Mouse (Mus musculus) forebrain, postnatal 0 days (tissue): Measurements from ENCODE around the gene Timeless. TPM values are rescaled to one million over a fixed set of nuclear protein-coding genes. Genes with fewer than 3 reads are reported as not detected.
"Not testable (repeated sequence)": the region's sequence is repeated elsewhere in the genome, so short reads cannot be mapped to it uniquely, and the experiment has no call there.

Experiments used
- ATAC-seq: fragments of 200-750 bp; cut with Nextera tagmentation; 2 replicates; pipeline ENCODE4 v1.8.0; 2017; ENCODE audit warnings: mild to moderate bottlenecking, moderate library complexity
- DNase-seq: peaks from one replicate; pipeline ENCODE4 v3.0.0-alpha.2; 2015
- H3K27ac ChIP-seq: fragments of 300-500 bp; sonication (generic); 2 replicates; pipeline ENCODE4 v1.5.1; 2014; ENCODE audit warnings: low read depth, mild to moderate bottlenecking, antibody characterized with exemption, low read length, moderate library complexity, mixed read lengths
- H3K27me3 ChIP-seq: fragments of 300-500 bp; sonication (generic); 2 replicates; pipeline ENCODE4 v1.6.1; 2014; ENCODE audit warnings: mild to moderate bottlenecking, low read length, mixed read lengths; ENCODE audit not compliant: insufficient read depth
- H3K36me3 ChIP-seq: fragments of 300-500 bp; sonication (generic); 2 replicates; pipeline ENCODE4 v1.6.1; 2014; ENCODE audit warnings: mild to moderate bottlenecking, moderate library complexity; ENCODE audit not compliant: insufficient read depth
- H3K4me1 ChIP-seq: fragments of 300-500 bp; sonication (generic); 2 replicates; pipeline ENCODE4 v1.6.1; 2014; ENCODE audit warnings: antibody characterized with exemption; ENCODE audit not compliant: insufficient read depth
- H3K4me2 ChIP-seq: fragments of 300-500 bp; sonication (generic); 2 replicates; pipeline ENCODE4 v1.6.1; 2014; ENCODE audit warnings: low read depth, mild to moderate bottlenecking, moderate library complexity
- H3K4me3 ChIP-seq: fragments of 300-500 bp; sonication (generic); 2 replicates; pipeline ENCODE4 v1.5.1; 2014; ENCODE audit warnings: low read depth, low read length, mixed read lengths
- H3K9ac ChIP-seq: fragments of 300-500 bp; sonication (generic); 2 replicates; pipeline ENCODE4 v1.6.1; 2014; ENCODE audit warnings: mild to moderate bottlenecking
- H3K9me3 ChIP-seq: fragments of 300-500 bp; sonication (generic); 2 replicates; pipeline ENCODE4 v1.6.1; 2016; ENCODE audit warnings: low read length
- CTCF ChIP-seq: sonication (generic); IDR thresholded peaks from 2 replicates; pipeline ENCODE4 v1.5.1; 2016; ENCODE audit warnings: antibody characterized with exemption, control low read depth, low read depth
- WGBS: fragments of 180-500 bp; shearing (Covaris S2); extraction: QIAGEN DNeasy Blood & Tissue Kit; methylation state at CpG from one replicate; pipeline ENCODE4 v1.1.7; 2014; 5-methylcytosine and 5-hydroxymethylcytosine counted together
- polyA plus RNA-seq: library from polyadenylated mRNA; unstranded; fragments of >200 nt; fragmentation: Nextera tagmentation; extraction: Ambion mirVana; gene quantifications from 2 replicates; pipeline ENCODE4 v1.2.1, GENCODE M21; 2015
- total RNA-seq: library from RNA; depleted of rRNA; stranded (reverse); fragments of >200 nt; gene quantifications from 2 replicates; pipeline ENCODE4 v1.2.3, GENCODE M21; 2014

The Timeless gene
- total and polyA plus RNA-seq, 2 experiments from 2014 or later, result 9.3 to 9.9 TPM

DNA sequence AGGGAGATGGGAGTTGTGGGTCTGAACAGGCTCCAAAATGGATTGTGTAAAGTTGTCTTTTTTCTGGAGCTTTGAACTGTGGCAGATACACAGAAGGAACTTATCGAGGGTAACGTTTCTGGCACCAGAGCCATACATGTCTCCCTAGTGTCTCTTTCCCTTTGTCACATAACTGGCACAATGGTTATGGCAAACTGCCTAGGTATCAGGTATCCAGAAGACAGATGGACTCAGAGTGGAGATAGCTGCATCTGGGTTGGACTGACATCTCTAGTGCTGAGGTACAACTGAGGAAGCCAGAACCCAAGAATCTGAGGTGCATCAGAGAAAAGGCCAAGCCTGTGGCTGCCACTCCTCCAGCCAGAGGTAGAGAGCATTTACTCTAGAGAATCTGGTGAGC lies 21.7 kb upstream of the Timeless start:
- DNase-seq (no peak), ATAC-seq (no peak)
- 88% methylated on average over 2 of the region's 2 CpGs for WGBS
- Histone ChIP-seq H3K27ac (no peak overlapping the region), H3K27me3 (no peaks in the 10 kb centered on the region), H3K9ac (no peak overlapping the region), H3K36me3 (no peaks in the 10 kb centered on the region), H3K4me3 (no peak overlapping the region), H3K4me2 (no peak overlapping the region), H3K9me3 (no peaks in the 10 kb centered on the region), H3K4me1 (peaks cover 5% of the 10 kb centered on the region; the same call in 1 of the 2 replicates)
- TF ChIP-seq CTCF, result no peak

DNA sequence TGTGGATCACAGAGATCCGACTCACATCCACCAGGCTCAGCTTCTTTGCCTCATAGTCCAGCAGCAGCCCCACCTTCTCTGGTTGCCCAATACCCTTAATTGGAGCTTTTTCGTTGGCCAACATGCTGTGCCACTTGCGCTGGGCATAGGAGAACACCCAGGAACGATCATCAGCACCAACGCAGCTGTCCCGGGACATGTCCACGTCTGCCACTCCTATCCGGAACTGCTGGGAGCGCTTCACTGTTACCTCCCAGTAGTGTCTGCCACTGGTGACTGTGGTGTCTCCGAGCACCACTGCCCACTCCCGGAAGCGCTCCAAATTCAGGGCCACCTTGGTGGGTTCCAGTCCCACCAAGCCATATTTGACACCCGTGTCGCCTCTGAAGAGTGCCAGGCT lies 20.9 kb upstream of the Timeless start:
- peak overlapping the region; percentile 55 for H3K9ac ChIP-seq
- peak overlapping the region; percentile 70 for H3K4me2 ChIP-seq
- no peaks in the 10 kb centered on the region for H3K36me3 ChIP-seq
- H3K9me3 ChIP-seq, result no peaks in the 10 kb centered on the region
- H3K4me1 ChIP-seq, result peaks cover 5% of the 10 kb centered on the region; the same call in 1 of the 2 replicates
- H3K27ac ChIP-seq, result no peak overlapping the region
- 26% methylated on average over 14 of the region's 14 CpGs for WGBS
- ATAC-seq, result no peak
- no peaks in the 10 kb centered on the region for H3K27me3 ChIP-seq
- no peak for TF ChIP-seq CTCF
- peak overlapping the region; percentile 56 for H3K4me3 ChIP-seq
- no peak for DNase-seq

DNA sequence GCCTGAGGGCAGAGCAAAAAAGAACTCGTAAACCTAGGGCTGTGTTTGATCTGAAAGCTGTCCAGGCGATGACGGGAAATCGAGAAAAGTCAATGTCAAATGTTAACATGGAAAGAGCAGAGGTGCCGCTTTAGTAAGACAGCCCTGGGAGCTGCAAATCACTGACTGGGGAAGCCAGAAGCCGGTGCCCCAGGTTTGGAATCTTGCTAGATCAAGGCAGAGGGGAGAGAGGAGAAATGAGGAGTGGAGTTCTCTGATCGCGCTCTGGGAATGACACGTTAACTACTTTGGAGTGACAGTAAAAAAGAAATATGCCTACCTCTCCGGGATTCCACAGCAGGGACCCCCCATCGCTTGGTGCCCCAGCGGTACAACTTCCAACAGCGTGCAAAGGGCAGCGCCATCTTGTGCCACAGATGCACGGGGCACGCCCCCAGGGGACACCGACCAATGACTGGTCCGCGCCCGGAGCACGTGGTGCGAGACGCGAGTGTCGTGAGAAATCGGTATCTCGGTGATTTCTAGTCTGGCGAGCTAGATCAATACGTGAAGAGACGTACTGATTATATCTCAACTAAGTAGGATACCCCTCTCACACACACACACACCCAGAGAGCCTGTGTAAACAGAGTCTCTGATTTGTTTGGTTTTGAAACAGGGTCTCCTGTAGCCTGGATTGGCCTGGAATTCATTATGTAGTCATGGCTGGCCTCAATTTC lies 20.3 kb upstream of the Timeless start, which contains the start of gene Spryd4:
Gene Spryd4 (minus strand): TSS at position 418 of the 719 bp plus-strand sequence.
- H3K4me3 ChIP-seq, result peak within 1 kb of the TSS; percentile 56
- DNase-seq (peak; percentile 95), ATAC-seq (peak; percentile 99)
- peak within 1 kb of the TSS; percentile 70 for H3K4me2 ChIP-seq
- TF ChIP-seq CTCF, result peak; percentile 65
- H3K9ac ChIP-seq, result peak within 1 kb of the TSS; percentile 55
- H3K9me3 ChIP-seq, result no peaks in the 10 kb centered on the region
- H3K4me1 ChIP-seq, result peaks cover 5% of the 10 kb centered on the region; the same call in 1 of the 2 replicates
- H3K27ac ChIP-seq, result peak within 1 kb of the TSS; percentile 35; the same call in 1 of the 2 replicates
- no peaks in the 10 kb centered on the region for H3K36me3 ChIP-seq
- no peaks in the 10 kb centered on the region for H3K27me3 ChIP-seq
- WGBS, result under 1% methylated on average over 30 of the region's 30 CpGs

DNA sequence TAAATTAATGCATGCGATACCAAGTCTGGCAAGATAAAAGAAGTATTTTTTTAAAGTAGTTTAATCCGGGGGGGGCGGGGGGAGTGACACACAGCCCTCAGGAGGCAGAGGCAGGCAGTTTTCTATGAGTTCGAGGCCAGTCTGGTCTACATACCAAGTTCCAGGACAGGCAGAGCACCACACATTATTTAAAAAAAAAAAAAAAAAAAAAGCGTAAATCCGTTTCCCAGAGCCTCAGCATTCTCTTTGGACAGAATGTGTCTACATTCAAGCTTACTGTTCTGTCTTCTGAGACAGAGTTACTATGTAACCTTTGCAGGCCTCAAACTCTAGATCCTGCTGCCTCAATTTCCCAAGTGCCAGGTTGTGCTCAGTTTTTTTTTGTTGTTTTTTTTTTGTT lies 19.7 kb upstream of the Timeless start:
- ATAC-seq, result 0 out of 2 replicates have a peak, but pooled peaks have one; percentile 1
- H3K27me3 ChIP-seq, result no peaks in the 10 kb centered on the region
- no peak for DNase-seq
- H3K4me1 ChIP-seq, result peaks cover 5% of the 10 kb centered on the region; the same call in 1 of the 2 replicates
- H3K4me2 ChIP-seq, result peak overlapping the region; percentile 70
- no peak for TF ChIP-seq CTCF
- WGBS, result 39% methylated on average over 6 of the region's 6 CpGs
- H3K9ac ChIP-seq, result 0 out of 2 replicates have a peak overlapping the region, but pooled peaks have one; percentile 37
- peak overlapping the region; percentile 56 for H3K4me3 ChIP-seq
- H3K27ac ChIP-seq, result peak overlapping the region; percentile 35; the same call in 1 of the 2 replicates
- no peaks in the 10 kb centered on the region for H3K36me3 ChIP-seq
- no peaks in the 10 kb centered on the region for H3K9me3 ChIP-seq

DNA sequence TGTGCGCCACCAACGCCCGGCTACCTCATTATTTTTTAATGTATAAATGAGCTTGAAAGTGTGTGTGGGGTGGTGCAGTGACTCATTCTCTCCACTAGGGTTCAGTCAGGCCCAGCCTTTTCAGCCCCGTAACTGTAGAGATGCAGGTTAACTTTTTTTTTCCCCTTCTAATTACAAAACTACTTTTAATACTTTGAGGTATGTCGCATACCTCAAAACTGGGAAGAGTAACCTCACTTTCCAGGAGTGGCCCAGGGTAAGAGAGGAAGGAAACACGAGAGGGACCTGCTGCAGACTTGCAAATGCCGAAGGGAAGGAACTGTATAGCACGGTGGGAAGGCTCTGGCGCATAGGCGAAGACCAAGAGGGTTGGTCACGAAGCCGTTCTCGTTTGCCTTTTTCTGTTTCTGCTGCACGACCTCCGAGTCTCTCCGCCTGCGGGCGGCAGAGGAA lies 19.0 kb upstream of the Timeless start:
- Histone ChIP-seq H3K9ac (no peak overlapping the region), H3K4me2 (peak overlapping the region; percentile 44), H3K4me1 (peaks cover 5% of the 10 kb centered on the region; the same call in 1 of the 2 replicates), H3K36me3 (no peaks in the 10 kb centered on the region), H3K27ac (no peak overlapping the region), H3K9me3 (no peaks in the 10 kb centered on the region), H3K27me3 (no peaks in the 10 kb centered on the region), H3K4me3 (peak overlapping the region; percentile 12)
- ATAC-seq (0 out of 2 replicates have a peak, but pooled peaks have one; percentile 30), DNase-seq (peak; percentile 58)
- peak; percentile 72 for TF ChIP-seq CTCF
- WGBS, result under 1% methylated on average over 18 of the region's 18 CpGs

DNA sequence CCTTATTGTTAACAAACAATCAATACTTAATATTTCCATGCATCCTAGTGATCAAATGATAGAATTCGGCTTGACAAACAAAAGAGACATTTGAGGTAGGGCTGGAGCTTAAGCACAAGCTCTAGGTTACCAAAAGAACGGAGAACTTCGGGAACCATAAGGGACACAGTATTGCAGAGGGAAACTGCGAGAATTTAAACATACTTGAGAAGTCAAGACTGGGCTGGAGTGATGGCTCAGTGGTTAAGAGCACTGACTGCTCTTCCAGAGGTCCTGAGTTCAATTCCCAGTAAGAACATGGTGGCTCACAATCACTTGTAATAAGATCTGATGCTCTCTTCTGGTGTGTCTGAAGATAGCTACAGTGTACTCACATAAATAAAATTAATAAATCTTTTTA lies 17.8 kb upstream of the Timeless start:
- not testable (repeated sequence) for H3K9me3 ChIP-seq, H3K4me2 ChIP-seq, H3K27me3 ChIP-seq, H3K9ac ChIP-seq, H3K4me1 ChIP-seq, ATAC-seq, DNase-seq, H3K36me3 ChIP-seq, H3K4me3 ChIP-seq, H3K27ac ChIP-seq
- 94% methylated on average over 4 of the region's 4 CpGs for WGBS

DNA sequence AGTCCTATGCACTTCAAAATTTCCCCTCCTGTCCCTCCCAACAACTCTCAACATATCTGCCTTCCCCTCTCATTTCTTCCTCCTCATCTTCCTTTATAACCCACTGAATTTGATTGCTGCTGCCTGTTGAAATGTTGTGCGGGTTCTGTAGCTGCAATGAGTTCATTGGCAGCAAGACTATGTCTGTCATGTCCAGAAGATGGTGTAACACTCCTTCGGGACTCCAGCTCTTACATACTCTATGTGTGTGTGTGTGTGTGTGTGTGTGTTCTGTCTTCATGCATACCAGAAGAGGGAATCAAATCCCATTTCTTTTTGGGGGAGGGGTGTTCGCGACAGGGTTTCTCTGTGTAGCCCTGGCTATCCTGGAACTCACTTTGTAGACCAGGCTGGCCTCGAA lies 16.9 kb upstream of the Timeless start:
- no peak for TF ChIP-seq CTCF
- DNase-seq, result no peak
- WGBS, result 89% methylated on average over 5 of the region's 5 CpGs
- Histone ChIP-seq H3K9ac (no peak overlapping the region), H3K9me3 (no peaks in the 10 kb centered on the region), H3K4me1 (peaks cover 5% of the 10 kb centered on the region; the same call in 1 of the 2 replicates), H3K4me2 (no peak overlapping the region), H3K36me3 (no peaks in the 10 kb centered on the region), H3K27me3 (no peaks in the 10 kb centered on the region), H3K4me3 (no peak overlapping the region), H3K27ac (no peak overlapping the region)
- ATAC-seq, result no peak
